ENCODE assay signal across 20 mouse cellular contexts in the genomic region with DNA sequence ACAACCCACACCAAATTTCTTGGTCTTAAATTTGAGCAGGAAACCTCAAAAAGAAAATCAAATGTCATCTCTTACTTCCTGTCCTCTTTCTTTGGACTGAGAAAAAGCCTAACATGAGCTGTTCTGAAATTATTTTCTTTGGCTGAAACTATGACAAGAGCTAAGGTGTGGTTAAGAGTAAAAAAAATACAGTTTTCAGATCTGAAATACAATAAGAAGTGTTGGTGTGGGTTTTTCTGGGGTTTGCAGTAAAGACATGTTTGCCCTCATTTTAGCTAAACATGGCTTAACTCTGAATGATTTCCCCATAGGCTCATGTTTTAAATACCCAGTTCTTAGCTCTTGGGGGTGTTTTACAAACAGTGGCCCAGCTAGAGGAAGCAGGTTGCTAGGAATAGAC.
"Had no signal": no experiment of that assay in that cellular context is flagged by ENCODE, and none has a peak within 500 bp of the region (broad histone marks: within the 10 kb centered on the region; RNA-seq: fewer than 3 reads in every experiment).

No protein-coding gene starts in this region.

- H3K4me3 ChIP-seq: liver, embryonic 15.5 days; lung, embryonic 15.5 days; megakaryocyte, embryonic 14.5 days; midbrain, embryonic 12.5 days; neural tube, embryonic 13.5 days; neural tube, embryonic 15.5 days; stomach, embryonic 15.5 days had no signal

- H3K27me3 ChIP-seq: liver, embryonic 15.5 days; lung, embryonic 15.5 days; megakaryocyte, embryonic 14.5 days; midbrain, embryonic 12.5 days; neural tube, embryonic 13.5 days; neural tube, embryonic 15.5 days; stomach, embryonic 15.5 days had no signal

- H3K27ac ChIP-seq: liver, embryonic 15.5 days; lung, embryonic 15.5 days; macrophage; midbrain, embryonic 12.5 days; neural tube, embryonic 13.5 days; neural tube, embryonic 15.5 days; stomach, embryonic 15.5 days; stomach, postnatal 0 days had no signal

- ATAC-seq: liver, postnatal 0 days; lung, postnatal 0 days had no signal

- DNase-seq: liver, postnatal 0 days; lung, adult 2 months; lung, postnatal 14 days; lung, postnatal 36 days; midbrain, embryonic 14.5 days; retina, postnatal 1 day; right cerebral cortex, adult 18-20 months; thymus, adult 2 months; thymus, postnatal 25 days; thymus, postnatal 4 days had no signal

- H3K36me3 ChIP-seq: liver, embryonic 15.5 days; lung, embryonic 15.5 days; midbrain, embryonic 12.5 days; neural tube, embryonic 13.5 days; neural tube, embryonic 15.5 days; stomach, embryonic 15.5 days had no signal

- H3K4me1 ChIP-seq: liver, embryonic 15.5 days; lung, embryonic 15.5 days; megakaryocyte, embryonic 14.5 days; midbrain, embryonic 12.5 days; neural tube, embryonic 13.5 days; neural tube, embryonic 15.5 days; stomach, embryonic 15.5 days had no signal

- H3K9me3 ChIP-seq: liver, embryonic 15.5 days; lung, embryonic 15.5 days; megakaryocyte, embryonic 14.5 days; midbrain, embryonic 12.5 days; neural tube, embryonic 13.5 days; neural tube, embryonic 15.5 days; stomach, embryonic 15.5 days had no signal

- H3K9ac ChIP-seq: liver, embryonic 15.5 days; liver, postnatal 0 days; lung, embryonic 15.5 days; midbrain, embryonic 12.5 days; neural tube, embryonic 13.5 days; neural tube, embryonic 15.5 days; stomach, embryonic 15.5 days had no signal

- H3K4me2 ChIP-seq: liver, embryonic 15.5 days; lung, embryonic 15.5 days; midbrain, embryonic 12.5 days; neural tube, embryonic 13.5 days; neural tube, embryonic 15.5 days; stomach, embryonic 15.5 days had no signal
